Mouse (Mus musculus) myocyte (in vitro differentiated cells): ENCODE measurements around the gene Gm10392. TPM values are rescaled to one million over a fixed set of nuclear protein-coding genes. Genes with fewer than 3 reads are reported as not detected.
A peak's percentile ranks its signal among the peaks of the same experiment; 100 is the strongest.

Source experiments
- H3K27me3 ChIP-seq: one replicate; pipeline ENCODE4 v1.6.1; 2011; ENCODE audit not compliant: control insufficient read depth, insufficient read depth, insufficient read length
- H3K36me3 ChIP-seq: one replicate; pipeline ENCODE4 v1.6.1; 2011; ENCODE audit not compliant: control insufficient read depth, insufficient read depth
- H3K4me2 ChIP-seq: one replicate; pipeline ENCODE4 v1.6.1; 2011; ENCODE audit warnings: low read depth, control low read depth
- H3K4me3 ChIP-seq: one replicate; pipeline ENCODE4 v1.5.1; 2011; ENCODE audit warnings: mild to moderate bottlenecking, control low read depth, moderate library complexity
- H3K79me2 ChIP-seq: one replicate; pipeline ENCODE4 v1.6.1; 2011; ENCODE audit not compliant: control insufficient read depth, insufficient read depth
- H3ac ChIP-seq: one replicate; pipeline ENCODE4 v1.6.1; 2011; ENCODE audit not compliant: control insufficient read depth, insufficient read length
- CEBPB ChIP-seq: IDR thresholded peaks from 2 replicates; pipeline ENCODE4 v1.6.1; 2011; ENCODE audit warnings: mild to moderate bottlenecking, moderate library complexity; ENCODE audit not compliant: poor library complexity, insufficient read depth, severe bottlenecking
- MAX ChIP-seq: IDR thresholded peaks from one replicate; pipeline ENCODE4 v1.6.1; 2011; ENCODE audit warnings: low read depth, mild to moderate bottlenecking, control low read depth
- MYOD1 ChIP-seq, 3 experiments: IDR thresholded peaks; one replicate each; pipeline ENCODE4 v1.6.1; 2011; ENCODE audit warnings: control low read depth in 2 of 3, low read depth in 2 of 3, mild to moderate bottlenecking in 2 of 3, moderate library complexity in 1 of 3; ENCODE audit not compliant: insufficient read length in 2 of 3, control insufficient read depth in 1 of 3
- MYOG ChIP-seq, 3 experiments: IDR thresholded peaks; one replicate each; pipeline ENCODE4 v1.6.1; 2011; ENCODE audit warnings: control low read depth in 2 of 3, low read depth in 2 of 3, mild to moderate bottlenecking in 2 of 3; ENCODE audit not compliant: insufficient read length in 2 of 3, control insufficient read depth in 1 of 3, insufficient read depth in 1 of 3
- POLR2A ChIP-seq: IDR thresholded peaks from one replicate; pipeline ENCODE4 v1.6.1; 2011; ENCODE audit warnings: low read depth, mild to moderate bottlenecking, control low read depth, moderate library complexity; ENCODE audit not compliant: insufficient read length
- POLR2AphosphoS2 ChIP-seq: IDR thresholded peaks from one replicate; pipeline ENCODE4 v1.6.1; 2011; ENCODE audit warnings: low read depth, control low read depth; ENCODE audit not compliant: insufficient read length
- REST ChIP-seq: IDR thresholded peaks from one replicate; pipeline ENCODE4 v1.6.1; 2011; ENCODE audit warnings: mild to moderate bottlenecking, control low read depth, moderate library complexity; ENCODE audit not compliant: insufficient read depth, insufficient read length
- SRF ChIP-seq: IDR thresholded peaks from one replicate; pipeline ENCODE4 v1.6.1; 2011; ENCODE audit warnings: low read depth; ENCODE audit not compliant: control insufficient read depth, insufficient read length
- TCF12 ChIP-seq: IDR thresholded peaks from one replicate; pipeline ENCODE4 v1.6.1; 2011; ENCODE audit warnings: mild to moderate bottlenecking, control low read depth; ENCODE audit not compliant: poor library complexity, insufficient read depth, severe bottlenecking
- TCF3 ChIP-seq: IDR thresholded peaks from one replicate; pipeline ENCODE4 v1.6.1; 2011; ENCODE audit warnings: low read depth, control low read depth; ENCODE audit not compliant: insufficient read length
- USF1 ChIP-seq: IDR thresholded peaks from one replicate; pipeline ENCODE4 v1.6.1; 2011; ENCODE audit warnings: low read depth, mild to moderate bottlenecking, control low read depth, moderate library complexity
- polyA plus RNA-seq: library from polyadenylated mRNA; unstranded; fragments of >200 nt; fragmentation: generic; extraction: Trizol; gene quantifications from one replicate; pipeline ENCODE4 v1.2.1, GENCODE M21; 2012; ENCODE audit warnings: missing spikeins

The Gm10392 gene
- polyA plus RNA-seq, 1 experiment, result not detected

DNA sequence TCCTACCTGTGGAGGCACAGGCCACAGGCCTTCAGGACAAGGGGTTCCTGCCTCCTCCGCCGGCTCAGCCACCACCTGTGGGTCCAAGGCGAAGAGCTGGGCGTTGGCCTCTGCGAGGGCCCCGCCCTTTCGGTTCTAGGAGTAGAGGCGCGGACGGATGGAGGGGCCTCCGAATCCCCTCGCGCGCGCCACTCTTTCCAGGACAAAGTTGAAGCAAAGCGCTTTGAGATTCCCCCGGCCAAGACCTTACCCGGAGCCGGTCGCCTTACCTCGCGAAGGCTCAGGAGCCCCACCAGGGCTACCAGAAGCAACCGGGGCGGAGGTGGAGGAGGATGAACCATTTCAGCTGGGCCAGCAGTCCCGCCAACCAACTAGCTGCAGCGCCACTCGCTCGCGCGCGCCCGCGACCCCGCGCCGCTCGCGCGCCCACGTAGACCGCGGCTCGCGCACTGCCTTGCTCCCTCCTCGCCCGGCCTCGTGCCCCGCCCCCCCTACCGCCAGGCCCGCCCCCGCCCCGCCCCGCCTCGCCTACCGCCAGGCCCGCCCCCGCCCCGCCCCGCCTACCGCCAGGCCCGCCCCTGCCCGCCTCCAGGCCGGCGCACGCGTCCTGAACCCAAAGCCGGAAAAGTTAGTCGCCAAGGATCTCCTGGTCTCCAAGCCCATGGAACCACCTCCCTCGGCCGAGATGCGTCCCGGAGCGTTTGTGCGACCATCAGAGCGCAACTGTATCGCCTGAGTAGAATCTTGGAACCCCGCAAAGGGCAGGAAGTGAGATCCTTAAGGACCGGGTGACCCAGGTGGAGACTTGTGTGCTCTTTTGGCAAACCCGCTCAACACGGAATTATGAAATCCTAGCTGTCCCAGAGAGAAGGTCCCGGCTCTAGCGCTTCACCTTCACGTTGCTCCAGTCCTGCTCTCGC is 5.8 kb downstream of the Gm10392 start:
- Histone ChIP-seq H3K36me3 (no peaks in the 10 kb centered on the region), H3K4me3 (peak overlapping the region; percentile 70), H3K27me3 (no peaks in the 10 kb centered on the region), H3K79me2 (no peaks in the 10 kb centered on the region), H3K4me2 (peak overlapping the region; percentile 98), H3ac (peak overlapping the region; percentile 9)
- TF ChIP-seq POLR2AphosphoS2 (peak; percentile 79), REST (no peak), CEBPB (no peak), MYOD1 (IDR thresholded peaks at IDR 0.05; ENCODE audit: control insufficient read depth in 1 of 3, insufficient read length in 2 of 3, low read depth in 2 of 3) (peak in 1 of 3 experiments; percentile 25), POLR2A (peak; percentile 85)

DNA sequence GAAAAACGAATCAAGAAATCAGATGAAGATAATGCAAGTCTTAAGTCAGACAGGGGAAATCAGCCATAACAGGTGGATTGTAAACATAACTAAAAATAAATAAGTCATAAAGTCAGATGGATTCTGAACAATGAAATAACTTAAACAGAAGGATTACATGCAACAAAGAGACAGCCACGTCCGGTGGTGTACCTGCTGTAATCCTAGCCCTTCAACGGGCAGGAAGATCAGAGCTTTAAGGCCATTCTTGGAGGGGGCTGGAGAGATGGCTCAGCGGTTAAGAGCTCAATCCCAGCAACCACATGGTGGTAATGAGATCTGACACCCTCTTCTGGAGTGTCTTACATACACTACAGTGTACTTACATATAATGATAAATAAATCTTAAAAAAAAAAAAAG is 7.7 kb downstream of the Gm10392 start:
- Histone ChIP-seq H3K4me3 (no peak overlapping the region), H3K4me2 (peak overlapping the region; percentile 98), H3K36me3 (peaks cover 5% of the 10 kb centered on the region), H3ac (no peak overlapping the region), H3K79me2 (no peaks in the 10 kb centered on the region), H3K27me3 (no peaks in the 10 kb centered on the region)
- TF ChIP-seq TCF12 (no peak), MYOD1 (IDR thresholded peaks at IDR 0.05; ENCODE audit: control insufficient read depth in 1 of 3, insufficient read length in 2 of 3, low read depth in 2 of 3) (no peak), POLR2A (no peak), SRF (no peak), USF1 (no peak), MAX (no peak)

DNA sequence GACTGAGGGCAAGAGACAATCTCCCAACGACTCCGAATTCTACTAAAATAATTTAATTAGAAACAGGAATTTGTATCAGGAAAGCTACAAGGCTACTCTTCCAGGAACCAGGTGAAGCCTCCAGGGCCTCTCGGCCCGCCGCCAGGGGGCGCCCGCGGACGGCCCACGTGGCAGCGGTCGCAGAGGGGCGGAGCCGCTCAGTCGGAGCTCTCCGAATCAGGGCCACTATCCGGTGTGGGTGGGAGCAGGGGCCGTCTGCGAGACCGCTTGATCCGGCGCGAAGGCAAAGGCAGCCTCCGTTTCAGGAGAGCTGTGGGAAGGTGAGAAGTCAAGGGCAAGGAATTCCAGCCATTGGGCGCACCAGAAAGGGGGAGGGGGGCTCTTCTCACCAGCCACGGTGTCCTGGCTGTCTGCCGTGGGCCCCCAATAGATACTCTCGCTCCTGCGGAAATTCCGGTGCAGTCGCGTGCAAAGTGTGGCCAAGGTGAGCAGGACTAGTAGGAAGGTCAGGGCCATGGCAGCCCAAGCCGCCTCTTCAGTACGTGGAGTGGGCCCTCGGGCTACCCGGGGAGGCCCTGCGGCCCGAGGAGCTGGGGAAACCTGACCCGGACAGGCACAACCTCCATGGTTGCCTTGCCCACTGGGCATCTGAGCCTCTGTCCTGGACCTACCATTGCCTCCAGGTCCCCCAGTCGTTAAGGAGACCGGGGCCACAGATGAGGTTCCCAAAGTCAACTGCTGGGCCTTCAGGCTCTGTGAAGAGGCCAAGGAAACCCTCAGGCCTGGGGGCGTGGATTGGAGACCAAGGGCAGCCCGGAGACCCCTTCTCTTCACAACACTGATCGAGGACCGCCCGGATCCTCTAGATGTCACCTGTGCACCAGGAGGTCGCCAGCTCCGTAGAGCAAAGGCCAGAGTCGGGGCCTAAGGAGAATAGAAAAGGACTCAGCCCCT is 10.7 kb downstream of the Gm10392 start:
- H3K36me3 ChIP-seq, result peaks cover 14% of the 10 kb centered on the region
- H3ac ChIP-seq, result no peak overlapping the region
- H3K27me3 ChIP-seq, result no peaks in the 10 kb centered on the region
- H3K4me3 ChIP-seq, result no peak overlapping the region
- TF ChIP-seq MYOG (IDR thresholded peaks at IDR 0.05; ENCODE audit: control insufficient read depth in 1 of 3, insufficient read depth in 1 of 3, insufficient read length in 2 of 3, low read depth in 2 of 3) (peak in 1 of 3 experiments; percentile 10), TCF3 (no peak), MAX (no peak), USF1 (peak; percentile 62)
- H3K79me2 ChIP-seq, result no peaks in the 10 kb centered on the region
- H3K4me2 ChIP-seq, result peak overlapping the region; percentile 34

DNA sequence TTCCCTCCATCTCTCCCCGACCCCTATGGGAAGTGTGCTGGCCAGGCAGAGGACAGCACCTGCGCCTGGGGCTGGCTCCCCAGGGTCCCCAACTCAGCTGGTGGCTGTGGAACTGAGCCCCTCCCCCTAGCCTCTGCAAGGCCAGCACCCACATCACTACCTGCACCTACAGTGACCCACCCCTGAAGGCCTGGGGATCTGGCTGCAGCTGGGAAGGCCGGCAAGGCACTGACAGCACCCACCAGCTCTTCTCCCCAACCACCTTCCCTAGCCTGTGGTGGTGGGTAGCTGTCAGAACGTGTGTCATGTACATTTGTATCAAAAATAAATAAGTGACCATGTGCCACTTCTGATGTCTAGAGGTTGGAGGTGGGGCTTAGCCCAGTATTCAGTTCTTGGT is 11.6 kb downstream of the Gm10392 start:
- H3ac ChIP-seq, result no peak overlapping the region
- no peaks in the 10 kb centered on the region for H3K27me3 ChIP-seq
- TF ChIP-seq POLR2AphosphoS2, result peak; percentile 20
- no peak for TF ChIP-seq TCF12
- TF ChIP-seq TCF3, result no peak
- no peak for TF ChIP-seq MAX
- peaks cover 16% of the 10 kb centered on the region for H3K36me3 ChIP-seq
- no peaks in the 10 kb centered on the region for H3K79me2 ChIP-seq
- no peak overlapping the region for H3K4me2 ChIP-seq
- no peak overlapping the region for H3K4me3 ChIP-seq

DNA sequence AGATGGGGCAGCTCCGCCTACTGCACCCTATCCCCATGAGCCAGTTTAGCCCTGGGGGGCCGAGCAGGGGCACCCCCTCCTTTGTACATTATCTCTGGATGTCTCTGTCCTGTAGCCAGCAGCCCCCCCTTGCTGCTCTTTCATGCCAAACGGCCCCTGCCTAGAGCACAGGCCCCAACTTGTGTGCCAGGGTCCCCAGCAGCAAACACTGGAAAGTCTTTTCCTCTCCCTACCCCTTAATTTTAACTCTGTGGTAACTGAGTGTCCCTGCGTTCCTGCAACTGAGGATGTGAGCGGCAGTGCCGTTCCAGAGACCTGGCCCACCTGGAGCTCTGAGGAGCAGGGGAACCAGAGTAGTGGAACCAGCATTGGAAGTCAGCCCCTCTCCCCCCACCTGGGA is 12.1 kb downstream of the Gm10392 start:
- Histone ChIP-seq H3K79me2 (no peaks in the 10 kb centered on the region), H3ac (no peak overlapping the region), H3K4me3 (no peak overlapping the region), H3K27me3 (no peaks in the 10 kb centered on the region), H3K36me3 (peaks cover 21% of the 10 kb centered on the region), H3K4me2 (no peak overlapping the region)
- no peak for TF ChIP-seq REST
- TF ChIP-seq POLR2AphosphoS2, result no peak
- no peak for TF ChIP-seq TCF12
- no peak for TF ChIP-seq POLR2A
- no peak for TF ChIP-seq USF1
- no peak for TF ChIP-seq MYOG (IDR thresholded peaks at IDR 0.05; ENCODE audit: control insufficient read depth in 1 of 3, insufficient read depth in 1 of 3, insufficient read length in 2 of 3, low read depth in 2 of 3)
- TF ChIP-seq SRF, result no peak
- no peak for TF ChIP-seq MYOD1 (IDR thresholded peaks at IDR 0.05; ENCODE audit: control insufficient read depth in 1 of 3, insufficient read length in 2 of 3, low read depth in 2 of 3)
- no peak for TF ChIP-seq MAX
- TF ChIP-seq TCF3, result no peak
- no peak for TF ChIP-seq CEBPB
